Mouse (Mus musculus) midbrain, embryonic 12.5 days (tissue): Measurements from ENCODE around the gene Spock2. TPM values are rescaled to one million over a fixed set of nuclear protein-coding genes. Genes with fewer than 3 reads are reported as not detected.
A peak's percentile ranks its signal among the peaks of the same experiment; 100 is the strongest.

Experiments used
- ATAC-seq: fragments of 200-750 bp; cut with Nextera tagmentation; 2 replicates; pipeline ENCODE4 v1.8.0; 2017; ENCODE audit warnings: low read depth, moderate TSS enrichment, moderate library complexity; ENCODE audit not compliant: low FRiP score
- H3K27ac ChIP-seq: fragments of 300-500 bp; sonication (generic); replicated peaks from 2 replicates; pipeline ENCODE4 v1.5.1; 2016; ENCODE audit warnings: mild to moderate bottlenecking
- H3K27me3 ChIP-seq: fragments of 300-500 bp; sonication (generic); 2 replicates; pipeline ENCODE4 v1.6.1; 2016; ENCODE audit warnings: mild to moderate bottlenecking
- H3K36me3 ChIP-seq: fragments of 300-500 bp; sonication (generic); 2 replicates; pipeline ENCODE4 v1.6.1; 2016
- H3K4me1 ChIP-seq: fragments of 300-500 bp; sonication (generic); 2 replicates; pipeline ENCODE4 v1.6.1; 2016
- H3K4me2 ChIP-seq: fragments of 300-500 bp; sonication (generic); replicated peaks from 2 replicates; pipeline ENCODE4 v1.6.1; 2016; ENCODE audit warnings: mild to moderate bottlenecking, moderate library complexity
- H3K4me3 ChIP-seq: fragments of 300-500 bp; sonication (generic); 2 replicates; pipeline ENCODE4 v1.5.1; 2016; ENCODE audit warnings: mild to moderate bottlenecking
- H3K9ac ChIP-seq: fragments of 300-500 bp; sonication (generic); replicated peaks from 2 replicates; pipeline ENCODE4 v1.6.1; 2016; ENCODE audit warnings: mild to moderate bottlenecking, moderate library complexity
- H3K9me3 ChIP-seq: fragments of 300-500 bp; sonication (generic); 2 replicates; pipeline ENCODE4 v1.6.1; 2016; ENCODE audit warnings: mild to moderate bottlenecking
- WGBS: fragments of 180-500 bp; shearing (Covaris S2); methylation state at CpG from one replicate; pipeline ENCODE4 v1.1.7; 2016; 5-methylcytosine and 5-hydroxymethylcytosine counted together
- polyA plus RNA-seq: library from polyadenylated mRNA; unstranded; fragments of >200 nt; fragmentation: Nextera tagmentation; extraction: Ambion mirVana; gene quantifications from 2 replicates; pipeline ENCODE4 v1.2.1, GENCODE M21; 2016

Gene Spock2
- polyA plus RNA-seq, 1 experiment from 2014 or later: 23.8 TPM

DNA sequence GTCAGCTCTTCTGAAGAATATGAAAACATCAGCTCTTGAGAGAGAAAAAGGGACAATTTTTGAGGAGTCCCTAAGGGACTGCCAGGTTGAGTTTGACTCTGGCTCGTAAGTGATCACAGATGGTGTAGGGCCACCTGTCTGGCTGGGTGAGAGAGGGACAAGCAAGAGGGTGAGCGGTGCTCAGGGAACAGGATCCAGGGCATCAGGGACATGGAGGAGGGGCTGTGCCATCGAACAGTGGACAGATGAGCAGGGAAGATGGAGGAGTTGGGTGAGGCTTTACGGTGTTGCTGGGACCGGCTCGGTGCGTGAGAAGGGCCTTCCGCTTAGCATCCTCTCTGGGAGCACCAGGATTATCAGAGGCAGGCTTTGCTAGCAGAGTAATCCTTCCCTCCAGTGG, 3.3 kb downstream of the Spock2 start:
- WGBS: 75% methylated on average over 8 of the region's 8 CpGs
- ATAC-seq: no peak
- Histone ChIP-seq H3K9me3 (no peaks in the 10 kb centered on the region), H3K4me3 (no peak overlapping the region), H3K27me3 (peaks cover 57% of the 10 kb centered on the region), H3K36me3 (no peaks in the 10 kb centered on the region), H3K27ac (0 out of 2 replicates have a peak overlapping the region, but pooled peaks have one; percentile 20), H3K9ac (no peak overlapping the region), H3K4me1 (peaks cover 32% of the 10 kb centered on the region), H3K4me2 (0 out of 2 replicates have a peak overlapping the region, but pooled peaks have one; percentile 13)

DNA sequence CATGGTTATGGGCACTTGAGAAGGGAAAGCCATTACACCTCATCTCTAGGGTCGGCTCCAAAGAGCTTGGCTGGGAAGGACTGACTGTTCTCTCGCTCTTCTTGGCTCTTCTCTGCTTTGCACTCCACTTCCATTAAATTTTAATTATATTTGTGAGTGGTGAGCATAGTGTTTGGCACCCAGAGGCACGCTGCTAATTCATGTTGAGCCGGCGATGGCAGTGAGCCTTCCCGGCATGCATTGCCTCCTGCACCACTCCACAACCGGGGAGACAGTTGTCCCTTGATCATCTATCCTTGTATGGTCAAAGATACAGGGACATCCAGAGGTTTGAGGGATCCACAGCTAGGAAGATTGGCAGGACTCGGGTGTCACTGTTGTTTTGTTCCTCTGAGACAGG, 4.0 kb downstream of the Spock2 start:
- H3K4me3 ChIP-seq: no peak overlapping the region
- H3K9me3 ChIP-seq: no peaks in the 10 kb centered on the region
- WGBS: 82% methylated on average over 8 of the region's 8 CpGs
- peaks cover 33% of the 10 kb centered on the region for H3K4me1 ChIP-seq
- 0 out of 2 replicates have a peak overlapping the region, but pooled peaks have one; percentile 13 for H3K4me2 ChIP-seq
- no peaks in the 10 kb centered on the region for H3K36me3 ChIP-seq
- peaks cover 51% of the 10 kb centered on the region for H3K27me3 ChIP-seq
- no peak for ATAC-seq
- H3K27ac ChIP-seq: 0 out of 2 replicates have a peak overlapping the region, but pooled peaks have one; percentile 20
- no peak overlapping the region; the same call in 1 of the 2 replicates for H3K9ac ChIP-seq

DNA sequence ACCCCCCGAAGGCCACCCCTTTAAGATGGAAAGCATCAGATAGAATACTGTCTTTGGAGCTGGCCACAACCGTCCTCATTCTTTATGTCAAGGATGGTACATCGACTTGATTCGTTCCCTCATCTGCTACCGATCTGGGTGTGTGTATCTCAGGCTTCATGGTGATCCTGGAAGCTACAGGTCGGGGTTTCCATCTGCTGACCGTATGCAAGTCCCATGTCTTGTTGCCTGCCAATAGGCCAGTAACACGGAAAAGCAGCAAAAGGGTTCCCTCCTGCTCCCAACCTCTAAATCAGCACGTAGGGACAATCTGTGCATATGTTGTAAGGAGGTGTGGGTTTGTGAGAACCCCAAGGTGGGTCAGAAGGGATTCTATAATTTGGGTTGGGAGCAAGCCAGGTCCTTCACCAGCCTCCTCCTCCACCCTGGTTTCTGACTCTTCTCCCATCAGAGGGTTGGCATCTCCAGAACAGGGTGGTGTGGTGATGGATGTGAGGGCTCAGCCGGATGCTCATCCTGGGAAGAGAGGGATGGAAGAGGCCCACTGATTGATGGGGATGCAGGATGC, 5.0 kb downstream of the Spock2 start:
- ATAC-seq: no peak
- peaks cover 41% of the 10 kb centered on the region for H3K27me3 ChIP-seq
- 92% methylated on average over 10 of the region's 10 CpGs for WGBS

DNA sequence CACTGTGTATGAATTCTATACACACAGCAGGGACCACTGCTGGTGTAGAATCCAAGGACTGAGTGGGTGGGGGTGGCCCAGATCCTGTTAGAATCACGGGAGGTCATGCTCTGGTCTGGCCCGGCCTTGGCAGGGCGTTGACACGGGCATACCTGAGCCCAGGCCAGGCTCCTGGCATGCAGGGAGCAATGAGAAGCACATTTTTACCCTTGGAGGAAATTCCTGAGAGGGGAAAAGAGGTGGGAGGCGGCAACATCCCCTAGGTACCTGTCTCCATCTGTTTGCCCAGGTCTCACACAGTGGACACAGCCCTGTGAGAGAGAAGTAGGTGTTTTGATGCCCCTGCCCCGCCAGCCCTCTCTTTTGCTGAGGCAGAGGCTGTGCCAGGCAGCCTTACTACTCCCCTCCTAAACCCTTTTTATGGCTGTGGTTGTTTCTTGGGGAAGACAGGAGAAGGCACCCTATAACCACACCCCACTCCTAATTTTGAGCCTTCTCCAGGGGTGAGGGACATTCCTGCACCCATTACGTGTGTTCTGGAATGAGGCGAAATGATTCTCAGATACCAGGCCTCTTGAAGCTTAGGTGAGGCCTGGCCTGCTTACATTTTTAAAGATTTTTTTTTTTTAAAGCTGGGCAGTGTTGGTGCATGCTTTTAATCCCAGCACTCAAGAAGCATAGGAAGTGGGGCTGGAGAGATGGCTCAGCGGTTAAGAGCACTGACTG, 8.1 kb downstream of the Spock2 start:
- H3K9ac ChIP-seq: no peak overlapping the region
- ATAC-seq: no peak
- no peak overlapping the region for H3K4me3 ChIP-seq
- WGBS: 87% methylated on average over 9 of the region's 9 CpGs
- H3K36me3 ChIP-seq: no peaks in the 10 kb centered on the region
- H3K9me3 ChIP-seq: no peaks in the 10 kb centered on the region
- H3K4me2 ChIP-seq: no peak overlapping the region
- H3K27me3 ChIP-seq: peaks cover 12% of the 10 kb centered on the region
- H3K4me1 ChIP-seq: peaks cover 36% of the 10 kb centered on the region
- H3K27ac ChIP-seq: no peak overlapping the region

More for the DNA sequence above, 5.0 kb downstream of the Spock2 start:
- no peaks in the 10 kb centered on the region for H3K9me3 ChIP-seq
- no peak overlapping the region for H3K9ac ChIP-seq
- no peak overlapping the region for H3K27ac ChIP-seq
- no peaks in the 10 kb centered on the region for H3K36me3 ChIP-seq
- H3K4me1 ChIP-seq: peaks cover 35% of the 10 kb centered on the region
- no peak overlapping the region for H3K4me2 ChIP-seq
- no peak overlapping the region for H3K4me3 ChIP-seq

DNA sequence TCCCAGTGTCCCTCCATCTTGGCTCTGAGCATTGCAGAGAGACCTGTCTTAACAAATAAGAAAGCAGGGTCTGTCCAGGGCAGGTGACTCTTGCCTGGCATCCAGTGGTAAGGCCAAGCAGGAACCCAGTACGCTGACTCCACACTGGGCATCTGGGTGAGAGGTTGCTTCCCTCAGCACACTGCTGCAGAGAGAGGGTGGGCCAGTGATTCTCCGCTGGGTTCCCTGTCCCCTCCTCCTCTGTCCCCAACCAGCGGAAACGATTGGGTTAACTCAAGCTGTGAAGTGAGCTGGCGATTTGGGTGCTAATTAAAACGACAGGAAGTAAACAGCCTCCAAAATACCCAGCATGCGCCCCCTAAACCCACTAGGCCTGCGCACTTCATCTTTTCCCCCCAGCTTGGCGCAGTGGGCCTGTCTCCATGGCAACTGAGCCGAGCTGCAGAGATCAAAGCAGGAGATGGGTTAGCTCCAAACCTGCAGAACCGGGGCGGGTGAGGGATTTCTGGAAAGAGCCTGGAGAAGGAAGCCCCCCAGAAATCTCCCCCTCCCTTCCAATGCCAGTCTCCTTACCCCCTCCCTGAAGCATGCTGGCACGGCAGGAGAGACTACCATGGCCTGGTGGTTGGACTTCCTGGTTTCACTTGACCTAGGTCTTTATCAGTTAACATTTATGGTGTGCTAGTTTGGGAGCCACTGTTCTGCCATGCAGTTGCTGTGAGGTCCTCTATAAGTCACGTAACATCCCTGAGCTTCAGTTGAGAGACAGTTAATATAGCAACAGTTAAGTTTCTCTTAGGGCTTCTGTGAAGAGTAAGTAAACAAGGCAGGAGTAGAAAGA, 9.5 kb downstream of the Spock2 start:
- Histone ChIP-seq H3K4me1 (peaks cover 32% of the 10 kb centered on the region), H3K9me3 (no peaks in the 10 kb centered on the region), H3K27ac (peak overlapping the region; percentile 79), H3K36me3 (no peaks in the 10 kb centered on the region), H3K4me3 (peak overlapping the region; percentile 24), H3K9ac (peak overlapping the region; percentile 28; the same call in 1 of the 2 replicates), H3K27me3 (no peaks in the 10 kb centered on the region; the same call in 1 of the 2 replicates), H3K4me2 (peak overlapping the region; percentile 47)
- 2% methylated on average over 14 of the region's 14 CpGs for WGBS
- ATAC-seq: peak; percentile 87

DNA sequence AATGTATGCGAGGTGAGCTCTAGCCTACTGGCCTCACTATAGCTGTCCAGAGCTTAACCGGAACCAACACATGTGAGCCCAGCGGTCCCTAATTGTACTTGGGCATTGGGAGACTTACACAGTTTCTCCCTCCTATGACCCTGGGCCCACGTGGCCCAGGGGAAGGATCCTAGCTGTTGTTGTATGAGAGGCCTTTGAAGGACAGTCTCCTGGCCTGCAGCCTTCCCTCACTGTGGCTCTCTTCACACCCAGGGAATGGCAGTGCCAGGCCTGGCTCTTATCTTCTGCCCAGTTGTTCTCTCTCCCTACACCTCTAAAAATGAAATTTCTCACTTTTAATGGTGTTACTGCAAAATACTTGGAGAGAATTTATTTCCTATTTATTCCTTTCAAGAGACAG, 11.0 kb downstream of the Spock2 start:
- 50% methylated on average over 4 of the region's 4 CpGs for WGBS
- Histone ChIP-seq H3K9ac (no peak overlapping the region), H3K27ac (no peak overlapping the region), H3K27me3 (no peaks in the 10 kb centered on the region; the same call in 1 of the 2 replicates), H3K4me3 (no peak overlapping the region), H3K4me1 (peaks cover 32% of the 10 kb centered on the region), H3K4me2 (no peak overlapping the region), H3K9me3 (no peaks in the 10 kb centered on the region), H3K36me3 (no peaks in the 10 kb centered on the region)
- no peak for ATAC-seq

DNA sequence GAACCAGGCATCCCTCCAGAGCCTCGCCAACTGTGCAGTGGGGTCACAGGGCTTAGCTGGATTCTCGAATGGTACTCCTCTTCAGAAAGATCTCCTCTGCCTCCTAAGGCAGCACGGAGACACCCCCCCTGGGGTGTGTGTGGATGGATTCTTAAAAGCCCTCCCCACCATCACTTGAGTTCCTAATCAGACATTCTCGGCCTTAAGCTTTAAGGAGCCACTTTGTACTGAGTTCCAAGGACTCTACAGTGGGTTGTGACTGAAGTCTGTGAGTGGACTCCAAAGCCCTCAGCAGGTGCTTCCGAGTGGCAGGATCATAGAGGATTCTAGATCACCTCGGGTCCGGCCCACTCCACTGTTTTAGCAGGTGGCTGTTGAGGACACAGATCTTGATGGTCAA, 12.4 kb downstream of the Spock2 start:
- H3K27ac ChIP-seq: no peak overlapping the region
- no peak for ATAC-seq
- H3K4me3 ChIP-seq: no peak overlapping the region
- no peak overlapping the region for H3K4me2 ChIP-seq
- peaks cover 32% of the 10 kb centered on the region for H3K4me1 ChIP-seq
- WGBS: 46% methylated on average over 7 of the region's 7 CpGs
- no peaks in the 10 kb centered on the region for H3K36me3 ChIP-seq
- no peak overlapping the region for H3K9ac ChIP-seq
- no peaks in the 10 kb centered on the region for H3K9me3 ChIP-seq
- H3K27me3 ChIP-seq: no peaks in the 10 kb centered on the region; the same call in 1 of the 2 replicates

DNA sequence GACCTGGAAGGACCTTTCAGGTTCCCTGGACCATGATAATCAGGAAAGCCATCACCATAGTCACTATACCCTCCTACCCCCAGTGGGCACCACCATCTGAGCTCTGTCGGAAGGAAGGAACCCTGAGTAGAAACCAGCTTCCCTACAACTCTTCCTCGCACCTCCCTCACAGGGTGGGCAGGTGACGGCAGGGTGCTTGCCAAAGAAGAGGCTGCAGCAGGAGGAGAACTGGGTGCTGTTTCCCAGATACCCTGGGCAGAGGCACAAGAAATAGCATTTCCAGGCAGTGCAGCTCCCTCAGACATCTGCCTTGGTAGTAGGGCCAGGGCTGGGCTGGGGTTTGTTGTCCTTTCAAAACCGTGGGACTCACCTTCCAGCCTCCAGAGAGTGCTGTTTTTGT, 14.6 kb downstream of the Spock2 start:
- Histone ChIP-seq H3K4me2 (no peak overlapping the region), H3K9me3 (no peaks in the 10 kb centered on the region), H3K4me3 (no peak overlapping the region), H3K36me3 (no peaks in the 10 kb centered on the region), H3K27me3 (peaks cover 2% of the 10 kb centered on the region; the same call in 1 of the 2 replicates), H3K4me1 (peaks cover 26% of the 10 kb centered on the region), H3K9ac (no peak overlapping the region), H3K27ac (no peak overlapping the region)
- WGBS: 85% methylated on average over 4 of the region's 4 CpGs
- ATAC-seq: no peak

DNA sequence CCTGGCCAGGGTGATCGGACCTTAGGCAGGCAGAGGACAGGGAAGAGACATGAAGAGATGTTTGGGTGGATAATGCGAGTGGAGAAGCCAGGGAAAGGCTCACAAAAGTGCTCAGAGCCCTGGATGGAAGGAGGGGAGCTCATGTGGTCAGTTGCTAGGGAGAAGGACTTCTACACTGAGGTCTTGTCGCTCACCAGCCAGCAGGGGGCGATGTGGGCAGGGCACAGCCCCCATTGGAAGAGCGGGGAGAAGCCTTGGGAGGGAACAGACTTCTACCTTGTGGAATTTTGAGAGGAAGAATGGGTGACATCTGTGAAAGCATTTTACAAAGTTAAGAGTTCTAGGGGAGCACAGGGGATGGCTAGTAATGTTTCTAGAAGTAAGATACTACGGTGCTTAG, 18.1 kb downstream of the Spock2 start:
- ATAC-seq: no peak
- Histone ChIP-seq H3K4me3 (no peak overlapping the region), H3K4me1 (peaks cover 9% of the 10 kb centered on the region), H3K9me3 (no peaks in the 10 kb centered on the region), H3K4me2 (no peak overlapping the region), H3K27me3 (peaks cover 8% of the 10 kb centered on the region; the same call in 1 of the 2 replicates), H3K9ac (no peak overlapping the region), H3K27ac (no peak overlapping the region), H3K36me3 (no peaks in the 10 kb centered on the region)
- 62% methylated on average over 6 of the region's 6 CpGs for WGBS

DNA sequence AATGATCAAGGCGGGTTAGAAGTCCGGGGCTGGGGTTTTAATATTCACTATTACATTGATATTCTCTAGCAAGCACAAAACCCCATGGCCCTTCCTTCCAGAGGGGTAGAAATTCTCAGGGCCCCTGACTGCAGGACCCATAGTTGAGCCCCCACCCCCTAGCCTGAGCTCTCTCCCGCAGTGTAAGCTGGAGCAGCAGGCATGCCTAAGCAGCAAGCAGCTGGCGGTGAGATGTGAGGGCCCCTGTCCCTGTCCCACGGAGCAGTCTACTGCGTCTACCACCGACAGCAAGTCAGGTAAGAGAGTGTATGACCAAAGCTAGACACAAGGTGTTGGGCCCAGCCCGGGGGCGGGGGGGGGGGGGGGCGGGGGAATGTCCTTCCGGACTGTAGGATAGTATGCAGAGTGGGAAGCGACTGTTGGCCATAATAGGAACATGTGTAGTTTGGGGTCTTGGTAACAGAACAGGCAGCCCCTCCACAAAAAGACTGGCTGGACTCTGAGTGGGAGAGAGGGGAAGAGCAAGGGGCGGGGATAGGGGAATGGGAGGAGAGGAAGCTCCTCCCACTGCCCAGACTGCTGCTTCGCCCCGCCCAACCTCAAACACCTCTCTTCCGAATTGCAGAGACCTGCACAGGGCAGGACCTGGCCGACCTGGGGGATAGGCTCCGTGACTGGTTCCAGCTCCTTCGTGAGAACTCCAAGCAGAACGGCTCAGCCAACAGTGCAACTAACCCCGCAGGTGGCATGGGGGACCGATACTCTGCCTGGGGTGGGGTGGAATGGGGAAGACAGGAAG, 19.7 kb downstream of the Spock2 start:
- Histone ChIP-seq H3K27me3 (peaks cover 8% of the 10 kb centered on the region; the same call in 1 of the 2 replicates), H3K4me3 (no peak overlapping the region), H3K9ac (no peak overlapping the region), H3K4me2 (peak overlapping the region; percentile 23), H3K4me1 (peaks cover 6% of the 10 kb centered on the region), H3K36me3 (0 out of 2 replicates have a peak, but pooled peaks cover 4% of the 10 kb centered on the region), H3K27ac (no peak overlapping the region), H3K9me3 (no peaks in the 10 kb centered on the region)
- WGBS: 22% methylated on average over 22 of the region's 22 CpGs
- peak; percentile 34; the same call in 1 of the 2 replicates for ATAC-seq

DNA sequence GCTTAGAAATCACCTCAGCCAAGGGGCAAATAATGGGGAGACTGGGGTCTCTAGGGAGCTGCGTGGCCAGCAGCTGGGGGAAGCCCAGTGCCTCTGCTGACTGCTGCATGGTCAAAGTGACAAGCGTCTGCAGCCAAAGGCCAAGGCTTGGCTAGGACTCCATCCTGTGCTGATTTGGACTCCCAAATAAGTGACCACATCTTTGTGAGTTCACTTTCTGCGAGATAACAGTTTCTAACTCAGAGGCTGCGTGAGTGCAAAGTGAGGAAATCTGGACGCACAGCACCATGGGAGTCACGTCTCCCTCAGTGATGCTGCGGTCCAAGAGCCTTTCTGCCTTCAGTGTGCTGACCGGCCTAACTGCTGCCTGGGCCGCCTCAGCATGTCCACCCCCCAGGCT, 22.3 kb downstream of the Spock2 start:
- H3K9me3 ChIP-seq: no peaks in the 10 kb centered on the region
- no peak for ATAC-seq
- no peak overlapping the region for H3K9ac ChIP-seq
- H3K4me1 ChIP-seq: peaks cover 6% of the 10 kb centered on the region
- H3K27ac ChIP-seq: no peak overlapping the region
- WGBS: 85% methylated on average over 9 of the region's 9 CpGs
- H3K4me2 ChIP-seq: no peak overlapping the region
- no peak overlapping the region for H3K4me3 ChIP-seq
- 0 out of 2 replicates have a peak, but pooled peaks cover 6% of the 10 kb centered on the region for H3K36me3 ChIP-seq
- H3K27me3 ChIP-seq: peaks cover 8% of the 10 kb centered on the region; the same call in 1 of the 2 replicates
